9 mouse cellular contexts compared by ENCODE assay signal in the genomic region with DNA sequence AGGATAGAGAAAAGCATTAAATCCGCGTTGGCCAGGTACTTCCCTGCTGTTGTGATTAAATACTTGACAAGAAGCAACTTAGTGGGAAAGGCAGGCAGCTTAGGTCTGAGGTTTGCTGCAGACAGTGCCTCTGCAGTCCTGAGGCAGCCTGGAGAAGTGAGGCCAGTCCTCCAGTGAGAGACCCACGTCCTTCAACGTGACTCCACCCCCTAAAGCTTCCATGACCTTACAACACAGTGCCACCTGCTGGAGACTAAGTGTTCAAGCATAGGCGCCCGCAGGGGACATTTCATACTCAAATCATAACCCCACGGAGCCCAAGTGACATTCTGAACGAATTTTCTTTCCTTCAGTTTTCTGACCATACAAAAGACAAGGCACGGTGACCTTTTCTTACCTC.
A peak's percentile ranks its signal among the peaks of the same experiment; 100 is the strongest.
DNase-seq lines count a peak whose midpoint lies in the region; ATAC-seq and TF ChIP-seq lines count a peak whose summit lies in the region.
"Had no signal": no experiment of that assay in that cellular context is flagged by ENCODE, and none has a peak within 500 bp of the region (broad histone marks: within the 10 kb centered on the region; RNA-seq: fewer than 3 reads in every experiment).

No protein-coding gene starts in this region.

- TF ChIP-seq POLR2A in olfactory bulb, adult 2 months (IDR thresholded peaks at IDR 0.05; ENCODE audit: insufficient read depth, low read depth, low read length): no peak

- H3K9me3 ChIP-seq in forebrain, embryonic 14.5 days (replicated peaks; ENCODE audit: control insufficient read depth, low read length): no peaks in the 10 kb centered on the region
- no peaks in the 10 kb centered on the region for H3K9me3 ChIP-seq in hindbrain, postnatal 0 days (ENCODE audit: low read length)
- H3K9me3 ChIP-seq in liver, embryonic 13.5 days (replicated peaks): no peaks in the 10 kb centered on the region
- H3K9me3 ChIP-seq: embryonic facial prominence, embryonic 13.5 days had no signal

- H3K4me3 ChIP-seq in forebrain, embryonic 14.5 days (ENCODE audit: low read depth, low read length): no peak overlapping the region
- no peak overlapping the region for H3K4me3 ChIP-seq in hindbrain, postnatal 0 days (ENCODE audit: low read length)
- H3K4me3 ChIP-seq in liver, embryonic 13.5 days (replicated peaks): no peak overlapping the region
- H3K4me3 ChIP-seq in olfactory bulb, adult 2 months (ENCODE audit: insufficient read depth, low read depth, low read length): no peak overlapping the region
- H3K4me3 ChIP-seq: embryonic facial prominence, embryonic 13.5 days had no signal

- peaks cover 11% of the 10 kb centered on the region for H3K4me1 ChIP-seq in forebrain, embryonic 14.5 days (ENCODE audit: control insufficient read depth, insufficient read depth, low read length)
- peaks cover 9% of the 10 kb centered on the region; the same call in 1 of the 2 replicates for H3K4me1 ChIP-seq in hindbrain, postnatal 0 days (ENCODE audit: insufficient read depth, low read length)
- peaks cover 4% of the 10 kb centered on the region; the same call in 1 of the 2 replicates for H3K4me1 ChIP-seq in liver, embryonic 13.5 days (replicated peaks)
- peaks cover 13% of the 10 kb centered on the region for H3K4me1 ChIP-seq in olfactory bulb, adult 2 months (ENCODE audit: control insufficient read depth, insufficient read depth, low read length)

- intact Hi-C loops in left cerebral cortex, postnatal 36 days (cut with DNase I): loop anchor here (5.0 kb wide), 1 partner anchor 131 kb away; no protein-coding TSS in a partner anchor

- no peaks in the 10 kb centered on the region for H3K27me3 ChIP-seq in forebrain, embryonic 14.5 days (replicated peaks; ENCODE audit: control insufficient read depth, insufficient read depth, low read length)
- H3K27me3 ChIP-seq in hindbrain, postnatal 0 days (ENCODE audit: insufficient read depth, low read length): no peaks in the 10 kb centered on the region
- no peaks in the 10 kb centered on the region for H3K27me3 ChIP-seq in liver, embryonic 13.5 days
- H3K27me3 ChIP-seq: embryonic facial prominence, embryonic 13.5 days had no signal

- no peak overlapping the region; the same call in 1 of the 2 replicates for H3K27ac ChIP-seq in forebrain, embryonic 14.5 days (ENCODE audit: low read depth, low read length)
- H3K27ac ChIP-seq in hindbrain, postnatal 0 days: no peak overlapping the region; the same call in 1 of the 2 replicates
- no peak overlapping the region for H3K27ac ChIP-seq in liver, embryonic 13.5 days
- H3K27ac ChIP-seq in olfactory bulb, adult 2 months (ENCODE audit: insufficient read depth, low read depth, low read length): no peak overlapping the region
- H3K27ac ChIP-seq: embryonic facial prominence, embryonic 13.5 days had no signal

- ATAC-seq in forebrain, embryonic 14.5 days: 0 out of 2 replicates have a peak, but pooled peaks have one; percentile 8
- ATAC-seq in hindbrain, postnatal 0 days: peak; percentile 69
- 0 out of 2 replicates have a peak, but pooled peaks have one; percentile 54 for ATAC-seq in liver, embryonic 13.5 days (ENCODE audit: low read depth)

- H3K9ac ChIP-seq in forebrain, embryonic 14.5 days (ENCODE audit: low read length): no peak overlapping the region
- H3K9ac ChIP-seq in hindbrain, postnatal 0 days (replicated peaks; ENCODE audit: low read length): no peak overlapping the region
- no peak overlapping the region for H3K9ac ChIP-seq in liver, embryonic 13.5 days
- H3K9ac ChIP-seq: embryonic facial prominence, embryonic 13.5 days had no signal

- TF ChIP-seq CTCF in hindbrain, postnatal 0 days (IDR thresholded peaks at IDR 0.05; ENCODE audit: low read depth): peak; percentile 73
- TF ChIP-seq CTCF in olfactory bulb, adult 2 months (IDR thresholded peaks at IDR 0.05; ENCODE audit: insufficient read depth, low read depth, low read length): peak; percentile 56; the same call in 1 of the 2 replicates

- whole genome bisulfite sequencing in forebrain, embryonic 14.5 days: 34% methylated on average over 9 of the region's 9 CpGs
- WGBS in hindbrain, postnatal 0 days: 33% methylated on average over 9 of the region's 9 CpGs
- 40% methylated on average over 9 of the region's 9 CpGs for WGBS in liver, embryonic 13.5 days (ENCODE audit: insufficient replicate concordance)
- 39% methylated on average over 9 of the region's 9 CpGs for WGBS in olfactory bulb, adult 2 months

- H3K36me3 ChIP-seq in forebrain, embryonic 14.5 days (ENCODE audit: control insufficient read depth, insufficient read depth, low read length): no peaks in the 10 kb centered on the region
- H3K36me3 ChIP-seq in hindbrain, postnatal 0 days (ENCODE audit: insufficient read depth, low read length): no peaks in the 10 kb centered on the region
- no peaks in the 10 kb centered on the region for H3K36me3 ChIP-seq in liver, embryonic 13.5 days
- H3K36me3 ChIP-seq: embryonic facial prominence, embryonic 13.5 days had no signal

- H3K4me2 ChIP-seq in forebrain, embryonic 14.5 days (ENCODE audit: low read length): no peak overlapping the region
- H3K4me2 ChIP-seq in hindbrain, postnatal 0 days (ENCODE audit: low read depth, low read length): no peak overlapping the region
- H3K4me2 ChIP-seq in liver, embryonic 13.5 days: no peak overlapping the region

- DNase-seq in left cerebral cortex, adult 11 months (ENCODE audit: low spot score): peak; percentile 35
- no peak for DNase-seq in left cerebral cortex, postnatal 36 days (ENCODE audit: low spot score in 2 of 2)
- peak; percentile 24 for DNase-seq in c-Kit-positive CD71-negative TER-119-negative erythroid progenitor cells, embryonic 14.5 days (ENCODE audit: low read depth)
- DNase-seq in forebrain, embryonic 14.5 days (ENCODE audit: low spot score): peak; percentile 70
- DNase-seq in hindbrain, postnatal 0 days (ENCODE audit: low spot score): peak; percentile 81
- no peak for DNase-seq in liver, embryonic 13.5 days
- DNase-seq in natural killer cell, adult 2 months (ENCODE audit: low spot score in 2 of 2): no peak

Comparison
In these comparisons a context has a peak if more than half of its experiments do, and no peak if none do; other contexts are left out.
1. DNase-seq: peak in left cerebral cortex, adult 11 months (single experiment), c-Kit-positive CD71-negative TER-119-negative erythroid progenitor cells, embryonic 14.5 days (single experiment), forebrain, embryonic 14.5 days (single experiment) and hindbrain, postnatal 0 days (single experiment); none in left cerebral cortex, postnatal 36 days (0 of 2), liver, embryonic 13.5 days (single experiment) and natural killer cell, adult 2 months (0 of 2).
2. ATAC-seq: peak in every context shown above with its lines; median percentile 69 in hindbrain, postnatal 0 days; 54 in liver, embryonic 13.5 days; 8 in forebrain, embryonic 14.5 days.